Mouse (Mus musculus) spleen, adult 2 months (tissue): ENCODE results near the gene Ppp2r5e.

Source experiments
- CTCF ChIP-seq: fragments of 200-500 bp; IDR thresholded peaks from 2 replicates; pipeline ENCODE4 v1.5.1; 2011; ENCODE audit warnings: mild to moderate bottlenecking, inconsistent platforms; ENCODE audit not compliant: insufficient read depth, insufficient read length, insufficient replicate concordance; ENCODE audit errors: extremely low read depth
- POLR2A ChIP-seq: fragments of 200-500 bp; IDR thresholded peaks from 2 replicates; pipeline ENCODE4 v1.6.1; 2011; ENCODE audit warnings: low read depth, low read length, inconsistent platforms

- TF ChIP-seq CTCF (no peak), POLR2A (no peak)
Measured at GRCm38 (mm10) chr12:75597707-75598106, 1.7 kb upstream of the Ppp2r5e start.
